Mouse (Mus musculus) left cerebral cortex, adult 11 months (tissue): ENCODE measurements around the gene Arl8a.
"Not testable (repeated sequence)": the region's sequence is repeated elsewhere in the genome, so short reads cannot be mapped to it uniquely, and the experiment has no call there.

ENCODE experiments used
- DNase-seq: peaks from one replicate; pipeline ENCODE4 v3.0.0; 2022; ENCODE audit warnings: low spot score

Arl8a gene

GRCm38 (mm10) chr1:135146077-135146945 lies at the start of gene Arl8a:
TSS of gene Arl8a (plus strand) at chr1:135146824.
- DNase-seq: peak; percentile 75

DNA sequence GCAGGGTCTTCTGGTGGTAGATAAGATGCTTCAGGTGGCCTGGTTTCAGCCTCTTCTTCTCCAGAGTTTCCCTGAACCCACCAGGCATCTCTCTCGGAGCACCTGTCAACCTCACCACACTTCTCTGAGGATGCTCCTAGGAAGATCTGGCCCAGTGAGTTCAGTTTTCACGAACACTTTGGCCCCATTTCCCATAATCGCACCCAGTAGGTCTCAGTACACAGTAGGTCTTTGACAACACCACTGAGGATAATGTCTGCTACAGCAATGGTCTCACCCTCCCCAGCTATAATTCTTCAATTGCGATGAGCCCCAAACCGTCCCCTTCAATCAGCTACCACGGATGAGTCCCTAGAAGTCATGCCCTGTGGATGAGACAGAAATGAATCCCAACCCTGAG lies 49.2 kb upstream of the Arl8a start:
- no peak for DNase-seq

GRCm38 (mm10) chr1:135098441-135098840 lies 48.2 kb upstream of the Arl8a start:
- no peak for DNase-seq

DNA sequence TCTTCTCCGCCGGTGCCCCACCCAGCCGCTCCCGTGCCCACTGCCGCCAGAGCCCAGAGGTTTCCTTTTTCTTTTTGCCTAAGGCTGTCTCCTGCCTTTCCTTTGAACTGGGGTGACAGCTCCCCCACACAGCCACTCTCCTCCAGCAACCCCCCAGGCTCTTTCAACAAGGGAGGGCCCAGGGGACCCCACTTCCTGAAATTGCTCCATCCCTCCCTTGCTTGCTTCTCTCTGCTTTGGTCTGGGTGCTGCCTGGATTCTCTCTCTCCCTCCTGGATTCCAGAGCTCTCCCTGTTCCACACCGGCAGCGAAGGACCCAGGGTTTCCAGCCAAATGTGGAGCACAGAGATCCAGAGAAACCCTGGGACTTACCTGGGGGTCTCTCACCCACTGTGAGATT lies 46.2 kb upstream of the Arl8a start:
- no peak for DNase-seq

DNA sequence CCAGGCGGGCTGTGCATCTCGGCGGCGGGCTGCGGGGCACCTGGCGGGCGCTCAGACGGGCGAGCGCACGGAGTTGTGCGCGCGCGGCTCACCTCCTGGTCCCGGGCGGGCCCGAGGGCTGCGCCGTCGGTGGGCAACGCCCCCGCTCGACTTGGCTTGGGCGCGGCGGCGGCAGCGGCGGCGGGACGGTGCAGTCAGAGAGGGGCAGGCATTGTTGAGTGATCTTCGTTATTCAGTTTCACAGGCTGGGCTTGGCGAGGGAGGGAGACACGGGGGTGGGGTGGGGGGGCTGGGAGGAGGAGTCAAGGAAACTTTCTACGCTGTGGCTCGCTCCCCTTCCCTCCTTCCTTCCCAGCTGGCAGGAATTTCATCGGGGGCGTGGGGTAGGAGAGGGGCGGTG lies 41.5 kb upstream of the Arl8a start, which contains the start of gene Lgr6:
TSS of gene Lgr6 (minus strand) at position 153 of the 400 bp plus-strand sequence.
- no peak for DNase-seq

- DNase-seq: no peak
These were observed 40.7 kb upstream of the Arl8a start for GRCm38 (mm10) chr1:135105951-135106350.

- DNase-seq: no peak
These were observed 38.0 kb upstream of the Arl8a start for GRCm38 (mm10) chr1:135108611-135109010.

DNA sequence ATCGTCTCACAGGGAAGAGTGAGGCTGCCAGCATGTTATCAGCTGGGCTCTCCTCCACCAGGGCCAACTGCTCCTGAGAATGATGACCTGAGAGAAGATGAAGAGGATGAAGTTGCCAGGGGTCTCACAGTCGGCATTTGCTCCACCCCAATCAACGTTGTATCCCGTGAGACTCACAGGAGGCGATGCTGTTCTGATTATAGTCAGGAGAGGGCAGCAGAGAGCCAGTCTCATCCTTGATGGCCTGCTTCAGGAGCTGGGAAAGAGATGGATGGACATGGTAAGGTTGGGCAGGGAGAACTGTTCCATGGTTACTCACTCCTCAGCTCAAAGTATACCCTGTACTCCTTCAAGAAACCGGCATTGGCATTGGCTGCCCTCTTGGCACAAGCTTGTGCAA lies 36.5 kb upstream of the Arl8a start:
- DNase-seq: no peak

DNA sequence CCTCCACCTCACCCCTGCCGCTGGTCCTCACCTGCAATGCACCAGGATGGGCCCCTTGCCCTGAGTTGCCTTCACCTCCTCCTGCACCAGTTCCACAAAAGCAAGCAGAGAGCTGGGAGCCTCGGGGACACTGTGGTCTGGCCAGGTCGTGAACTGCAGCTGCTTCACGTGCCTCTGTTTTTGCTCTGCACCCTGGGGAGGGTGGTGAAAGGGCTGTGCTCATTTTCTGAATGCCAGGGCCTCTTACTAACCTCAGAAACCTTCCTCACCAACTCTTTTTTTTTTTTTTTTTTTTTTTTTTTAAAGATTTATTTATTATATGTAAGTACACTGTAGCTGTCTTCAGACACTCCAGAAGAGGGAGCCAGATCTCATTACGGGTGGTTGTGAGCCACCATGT lies 35.4 kb upstream of the Arl8a start:
- not testable (repeated sequence) for DNase-seq

DNA sequence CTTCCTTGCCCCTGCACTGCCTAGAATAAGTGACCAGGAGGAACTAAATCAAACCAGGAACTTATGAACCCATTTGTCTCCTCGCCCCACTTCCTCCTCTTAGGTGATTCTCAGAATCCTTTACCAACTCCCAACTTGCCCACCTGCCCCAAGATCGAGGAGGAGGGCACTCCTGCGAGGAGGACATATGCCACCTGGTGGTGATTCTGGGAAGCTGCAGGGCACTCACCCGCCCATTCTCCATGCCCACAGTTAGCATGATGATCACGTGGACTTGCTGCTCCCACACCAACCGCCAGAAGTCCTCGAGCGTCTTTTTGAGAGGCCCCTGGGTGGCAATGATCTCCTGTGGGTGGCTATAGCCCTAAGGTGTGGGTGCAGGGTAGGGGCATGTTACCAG lies 34.0 kb upstream of the Arl8a start:
- DNase-seq: no peak

DNA sequence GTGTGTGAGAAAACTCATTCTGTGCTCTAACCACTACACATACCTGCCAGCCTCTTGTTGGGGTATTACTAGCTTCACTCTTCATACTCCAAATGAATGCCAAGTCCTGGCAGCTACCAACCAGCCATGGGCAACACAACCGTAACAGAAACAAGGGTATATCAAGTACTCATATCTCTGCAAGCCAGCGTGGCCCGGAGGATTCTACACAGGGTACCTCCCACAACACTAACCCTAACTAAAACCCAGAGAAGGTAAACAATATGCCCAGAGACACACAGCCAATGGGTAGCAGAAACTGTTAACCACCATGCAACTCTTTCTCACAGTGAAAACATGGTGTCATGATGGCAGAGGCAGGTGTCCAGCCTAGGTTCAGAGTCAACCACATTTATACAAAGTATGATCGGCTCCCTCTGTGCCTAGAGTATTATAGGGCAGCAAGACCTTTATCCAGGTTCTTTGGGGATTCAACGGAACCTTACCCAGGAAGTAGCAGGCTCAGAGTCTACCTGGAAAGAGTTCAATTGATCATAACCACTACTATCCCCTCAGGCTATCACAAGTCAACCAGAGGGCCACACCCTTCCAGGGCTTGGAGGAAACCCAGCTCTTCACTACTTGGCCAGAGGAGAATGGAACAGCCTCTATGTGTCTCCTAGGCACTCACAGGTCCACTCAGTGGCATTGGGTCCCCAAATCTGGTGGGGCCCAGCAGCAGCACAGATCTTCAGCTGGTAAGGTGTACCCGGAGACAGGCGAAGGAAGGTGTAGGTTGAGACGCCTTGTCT lies 21.9 kb upstream of the Arl8a start:
- no peak for DNase-seq

- no peak for DNase-seq
These were observed 20.6 kb upstream of the Arl8a start for GRCm38 (mm10) chr1:135125990-135126389.

GRCm38 (mm10) chr1:135126443-135127027 lies 20.1 kb upstream of the Arl8a start:
- no peak for DNase-seq

DNA sequence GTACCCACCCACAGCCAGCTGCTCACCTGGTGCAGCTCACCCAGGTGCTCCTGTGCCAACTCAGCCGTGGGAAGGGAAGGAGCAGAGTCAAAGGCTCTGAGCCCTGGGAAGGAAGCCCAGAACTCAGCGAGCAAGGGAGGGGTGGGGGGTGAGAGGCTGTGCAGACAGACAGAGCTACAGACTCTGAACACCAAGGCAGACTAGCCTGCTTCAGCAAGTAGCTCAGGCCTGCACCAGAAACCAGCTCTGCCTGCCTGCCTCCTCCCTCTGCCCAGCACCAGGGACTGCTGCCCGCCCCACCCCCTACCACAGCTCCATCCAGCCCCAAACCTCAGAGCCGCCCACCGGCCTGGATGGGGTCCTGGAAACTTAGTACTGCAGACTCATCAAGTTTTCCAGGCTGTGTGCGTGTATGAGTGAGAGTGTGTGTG lies 18.6 kb upstream of the Arl8a start:
- DNase-seq: no peak

- DNase-seq: no peak
These were observed 17.6 kb upstream of the Arl8a start for GRCm38 (mm10) chr1:135128986-135129385.

GRCm38 (mm10) chr1:135129543-135130183 lies 17.0 kb upstream of the Arl8a start:
- DNase-seq: no peak

DNA sequence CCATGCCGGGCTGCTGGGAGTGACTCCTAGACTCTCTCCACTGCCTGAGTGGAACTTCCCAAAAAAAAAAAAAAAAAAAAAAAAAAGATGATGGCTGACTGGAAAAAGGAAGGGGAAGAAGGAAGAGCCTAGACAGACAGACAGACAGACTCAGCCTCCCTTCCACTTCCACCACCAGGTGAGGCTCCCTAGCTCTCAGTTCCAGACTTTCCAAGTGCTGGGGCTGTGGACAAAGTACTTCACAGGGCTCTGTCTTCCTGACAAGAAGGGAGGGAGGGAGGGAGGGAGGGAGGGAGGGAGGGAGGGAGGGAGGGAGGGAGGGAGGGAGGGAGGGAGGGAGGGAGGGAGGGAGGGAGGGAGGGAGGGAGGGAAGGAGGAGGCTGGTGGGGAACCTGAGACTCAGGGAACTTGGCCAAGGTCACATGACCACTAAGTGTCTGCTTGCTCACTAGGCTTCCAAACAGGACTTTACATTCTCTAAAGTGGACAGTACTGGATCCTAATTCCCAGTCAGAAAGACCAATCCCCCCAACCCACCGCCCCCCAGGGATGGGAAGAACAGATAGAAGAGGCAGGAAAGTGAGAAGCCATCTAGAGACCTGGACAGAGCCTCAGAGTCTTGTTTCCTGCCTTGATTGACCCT lies 16.1 kb upstream of the Arl8a start:
- DNase-seq: no peak

DNA sequence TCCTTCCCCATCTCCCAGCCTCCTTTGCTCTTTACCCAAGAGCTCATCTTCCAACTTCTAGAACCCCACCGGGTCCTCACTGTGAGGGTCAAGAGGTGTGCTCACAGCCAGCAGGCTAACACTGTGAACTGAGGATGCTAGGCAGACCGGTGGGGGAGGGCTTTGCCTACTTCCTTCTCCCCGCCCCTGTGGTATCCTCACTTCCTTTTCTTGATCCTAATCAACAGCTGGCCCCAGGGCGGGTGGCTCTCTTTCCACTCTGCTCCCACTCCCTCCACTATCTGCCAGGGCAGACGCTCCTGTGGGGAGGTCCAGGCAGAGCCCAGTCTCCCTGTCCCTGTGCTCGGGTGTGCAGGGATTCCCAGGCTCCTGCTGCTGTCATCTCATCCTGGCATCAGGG lies 15.6 kb upstream of the Arl8a start:
- DNase-seq: no peak

GRCm38 (mm10) chr1:135131560-135131959 lies 15.1 kb upstream of the Arl8a start:
- no peak for DNase-seq

GRCm38 (mm10) chr1:135132473-135132872 lies 14.2 kb upstream of the Arl8a start, which contains the start of gene Ptpn7:
TSS of gene Ptpn7 (plus strand) at chr1:135132700.
- no peak for DNase-seq

GRCm38 (mm10) chr1:135132893-135133369 lies 13.7 kb upstream of the Arl8a start:
- DNase-seq: no peak
